ENCODE assay signal across 14 mouse cellular contexts in genomic region chr16:66969520-66970144, GRCm38 (mm10).
DNase-seq lines count a peak whose midpoint lies in the region; ATAC-seq lines count a peak whose summit lies in the region.
"Had no signal": no experiment of that assay in that cellular context is flagged by ENCODE, and none has a peak within 500 bp of the region (broad histone marks: within the 10 kb centered on the region; RNA-seq: fewer than 3 reads in every experiment).

No protein-coding gene starts in this region.

- H3K27ac ChIP-seq in neural tube, embryonic 11.5 days (ENCODE audit: low read depth, low read length), result no peak overlapping the region; the same call in 1 of the 2 replicates
- H3K27ac ChIP-seq in forebrain, embryonic 16.5 days (ENCODE audit: low read length), result no peak overlapping the region
- H3K27ac ChIP-seq in midbrain, embryonic 14.5 days (replicated peaks; ENCODE audit: low read depth, low read length), result no peak overlapping the region
- H3K27ac ChIP-seq: liver, embryonic 15.5 days; macrophage had no signal

- no peaks in the 10 kb centered on the region for H3K27me3 ChIP-seq in neural tube, embryonic 11.5 days (ENCODE audit: control insufficient read depth, insufficient read depth, low read length)
- no peaks in the 10 kb centered on the region for H3K27me3 ChIP-seq in forebrain, embryonic 16.5 days (replicated peaks; ENCODE audit: control insufficient read depth, insufficient read depth, low read length)
- no peaks in the 10 kb centered on the region for H3K27me3 ChIP-seq in midbrain, embryonic 14.5 days (ENCODE audit: control insufficient read depth, insufficient read depth, low read length)
- H3K27me3 ChIP-seq: CH12.LX; liver, embryonic 15.5 days had no signal

- H3K36me3 ChIP-seq in neural tube, embryonic 11.5 days (ENCODE audit: control insufficient read depth, insufficient read depth, low read length), result no peaks in the 10 kb centered on the region
- H3K36me3 ChIP-seq in forebrain, embryonic 16.5 days (ENCODE audit: control insufficient read depth, insufficient read depth), result no peaks in the 10 kb centered on the region
- no peaks in the 10 kb centered on the region for H3K36me3 ChIP-seq in midbrain, embryonic 14.5 days (ENCODE audit: control insufficient read depth, insufficient read depth, low read length)
- H3K36me3 ChIP-seq: liver, embryonic 15.5 days had no signal

- DNase-seq in neural tube, embryonic 11.5 days (ENCODE audit: low spot score), result no peak
- no peak for DNase-seq in neural tube, embryonic 10.5 days (ENCODE audit: extremely low spot score, low spot score)
- peak; percentile 51 for DNase-seq in midbrain, embryonic 14.5 days
- DNase-seq in thymus, postnatal 10 days (ENCODE audit: low spot score in 2 of 2), result no peak
- no peak for DNase-seq in ovary, postnatal 10 days (ENCODE audit: low spot score)
- no peak for DNase-seq in thymus, postnatal 14 days
- DNase-seq: cerebellum, adult 2 months; heart, adult 18-20 months; kidney, postnatal 25 days had no signal

- 0 out of 2 replicates have a peak, but pooled peaks cover 2% of the 10 kb centered on the region for H3K4me1 ChIP-seq in neural tube, embryonic 11.5 days (ENCODE audit: control insufficient read depth, insufficient read depth, low read length)
- H3K4me1 ChIP-seq in forebrain, embryonic 16.5 days (replicated peaks; ENCODE audit: control insufficient read depth, insufficient read depth, low read length), result peaks cover 8% of the 10 kb centered on the region
- H3K4me1 ChIP-seq in midbrain, embryonic 14.5 days (ENCODE audit: control insufficient read depth, insufficient read depth, low read length), result no peaks in the 10 kb centered on the region
- H3K4me1 ChIP-seq: liver, embryonic 15.5 days had no signal

- no peak overlapping the region for H3K4me3 ChIP-seq in neural tube, embryonic 11.5 days (ENCODE audit: low read depth, low read length)
- no peak overlapping the region for H3K4me3 ChIP-seq in forebrain, embryonic 16.5 days (replicated peaks; ENCODE audit: low read length)
- no peak overlapping the region for H3K4me3 ChIP-seq in midbrain, embryonic 14.5 days (replicated peaks; ENCODE audit: low read depth, low read length)
- H3K4me3 ChIP-seq: liver, embryonic 15.5 days had no signal

- ATAC-seq in neural tube, embryonic 11.5 days (ENCODE audit: insufficient read depth, low FRiP score, low TSS enrichment), result peak; percentile 56
- ATAC-seq in forebrain, embryonic 16.5 days, result peak; percentile 95
- ATAC-seq in midbrain, embryonic 14.5 days (ENCODE audit: low FRiP score, low TSS enrichment), result peak; percentile 31; the same call in 1 of the 2 replicates
- ATAC-seq: activated CD4-positive, CD25-positive, alpha-beta regulatory T cell, adult 4 months had no signal

- no peaks in the 10 kb centered on the region for H3K9me3 ChIP-seq in neural tube, embryonic 11.5 days (ENCODE audit: control insufficient read depth, low read length)
- H3K9me3 ChIP-seq in forebrain, embryonic 16.5 days (ENCODE audit: control insufficient read depth, low read length), result no peaks in the 10 kb centered on the region
- no peaks in the 10 kb centered on the region for H3K9me3 ChIP-seq in midbrain, embryonic 14.5 days (ENCODE audit: control insufficient read depth, low read length)
- H3K9me3 ChIP-seq: liver, embryonic 15.5 days had no signal

- H3K9ac ChIP-seq in neural tube, embryonic 11.5 days (ENCODE audit: low read length), result no peak overlapping the region
- no peak overlapping the region for H3K9ac ChIP-seq in forebrain, embryonic 16.5 days (replicated peaks; ENCODE audit: low read depth, low read length)
- H3K9ac ChIP-seq in midbrain, embryonic 14.5 days (replicated peaks; ENCODE audit: low read length), result no peak overlapping the region
- H3K9ac ChIP-seq: liver, embryonic 15.5 days had no signal

- no peak overlapping the region for H3K4me2 ChIP-seq in neural tube, embryonic 11.5 days (ENCODE audit: low read depth)
- H3K4me2 ChIP-seq in forebrain, embryonic 16.5 days (ENCODE audit: low read length), result peak overlapping the region; percentile 19
- H3K4me2 ChIP-seq in midbrain, embryonic 14.5 days (ENCODE audit: low read length), result no peak overlapping the region
- H3K4me2 ChIP-seq: liver, embryonic 15.5 days had no signal

- 62% methylated on average over 11 of the region's 11 CpGs for WGBS in neural tube, embryonic 11.5 days
- 16% methylated on average over 11 of the region's 11 CpGs for WGBS in forebrain, embryonic 16.5 days
- 48% methylated on average over 11 of the region's 11 CpGs for WGBS in midbrain, embryonic 14.5 days

Comparison
In these comparisons a context has a peak if more than half of its experiments do, and no peak if none do; other contexts are left out.
1. ATAC-seq: peak in every context shown above with its lines; median percentile 95 in forebrain, embryonic 16.5 days; 56 in neural tube, embryonic 11.5 days; 31 in midbrain, embryonic 14.5 days.